Mouse (Mus musculus): ENCODE data around the gene Nup155. TPM values are rescaled to one million over a fixed set of nuclear protein-coding genes. Genes with fewer than 3 reads are reported as not detected.

Gene Nup155
- 35.8 TPM for total RNA-seq (2023)

DNA sequence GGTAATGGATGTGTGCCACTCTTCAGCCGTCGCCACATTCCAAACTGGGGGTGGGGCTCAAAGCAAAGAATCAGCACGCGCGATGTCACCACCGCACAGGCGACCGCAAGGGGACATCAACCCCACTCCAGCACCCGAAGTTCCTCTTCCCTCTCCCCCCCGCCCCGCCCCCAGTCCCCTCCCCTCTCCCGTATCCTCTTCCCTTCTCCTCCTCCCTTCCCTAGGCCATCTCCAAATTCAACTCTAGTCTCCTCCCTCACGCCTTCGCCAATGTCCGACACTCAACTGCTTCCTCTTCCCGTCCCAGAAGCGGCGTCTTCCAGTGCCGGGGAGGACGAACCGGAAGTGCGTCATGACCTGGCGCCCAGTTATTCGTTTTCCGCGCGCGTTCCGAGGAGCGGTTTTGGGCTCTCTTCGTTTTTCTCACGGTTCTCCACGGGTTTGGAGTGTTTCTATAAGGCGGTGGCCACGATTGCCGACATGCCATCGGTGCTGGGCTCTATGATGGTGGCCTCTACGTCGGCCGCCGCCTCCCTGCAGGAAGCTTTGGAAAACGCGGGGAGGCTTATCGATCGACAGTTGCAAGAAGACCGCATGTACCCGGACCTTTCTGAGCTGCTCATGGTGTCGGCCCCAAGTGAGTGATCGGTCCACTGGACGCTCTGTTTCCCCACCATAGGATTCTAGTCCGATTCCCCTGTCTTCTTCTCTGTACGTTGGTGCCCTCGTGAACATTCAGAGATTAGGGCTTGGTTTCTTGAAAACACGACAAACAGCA lies at the start of gene Nup155:
Nup155 (plus strand) TSS at position 308 of the 778 bp plus-strand sequence.

GRCm38 (mm10) chr15:8098774-8099749 lies 10.0 kb upstream of the Nup155 start, which contains the start of gene Wdr70:
Gene Wdr70, minus strand, starts transcription at chr15:8099209.

DNA sequence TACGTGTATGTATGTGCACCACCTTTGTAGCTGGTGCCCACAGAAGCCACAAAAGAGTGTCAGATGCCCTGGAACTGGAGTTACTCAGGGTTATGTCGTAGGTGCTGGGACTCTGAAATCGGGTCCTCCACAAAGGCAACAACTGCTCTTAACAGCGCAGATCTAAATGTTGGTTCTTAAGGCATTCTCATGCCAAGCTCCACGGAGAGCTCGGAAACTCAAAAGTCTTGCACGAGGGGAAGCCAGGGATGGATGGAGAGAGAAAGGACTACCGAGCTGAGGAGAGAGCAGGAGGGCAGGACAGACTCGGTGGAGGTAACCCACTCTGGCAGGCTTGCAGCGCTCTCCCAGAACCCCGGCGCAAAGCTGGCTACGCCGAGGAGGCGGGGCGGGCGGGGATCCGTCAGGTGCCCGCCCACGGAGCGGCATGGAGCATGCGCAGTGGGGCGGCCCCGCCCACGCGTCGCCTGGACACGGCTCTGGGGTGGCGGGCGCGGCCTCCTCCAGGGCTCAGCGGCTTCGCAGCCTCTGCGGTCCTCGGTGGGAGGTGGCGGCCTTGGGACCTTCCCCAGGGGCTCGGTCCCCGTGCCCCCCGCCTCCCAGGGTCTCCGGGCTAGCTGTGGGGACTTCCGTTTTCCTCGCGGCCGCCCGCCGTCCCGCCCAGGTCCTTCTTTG lies 59.7 kb downstream of the Nup155 start, which contains the start of gene Cplane1:
Cplane1 (plus strand) TSS at position 516 of the 675 bp plus-strand sequence.

Other genes with a start within 250 kb of the Nup155 start
- gene Wdr70, start 10.1 kb upstream of the Nup155 start, total RNA-seq (2023) = 47.0 TPM
- 28.4 TPM for gene Cplane1, start 59.8 kb downstream of the Nup155 start, total RNA-seq (2023)

All from CD4-positive naive resting alpha-beta T cell, adult 76 days (primary cell).